Mouse (Mus musculus) CD4-positive naive resting alpha-beta T cell, adult 57 days (primary cell): ENCODE data around the gene Hook2. TPM values are rescaled to one million over a fixed set of nuclear protein-coding genes. Genes with fewer than 3 reads are reported as not detected.

Experiments
- total RNA-seq: library from RNA; stranded (reverse); gene quantifications from one replicate; pipeline ENCODE4 v1.2.4, GENCODE M21; 2023

Hook2 gene
- 3.1 TPM for total RNA-seq

DNA sequence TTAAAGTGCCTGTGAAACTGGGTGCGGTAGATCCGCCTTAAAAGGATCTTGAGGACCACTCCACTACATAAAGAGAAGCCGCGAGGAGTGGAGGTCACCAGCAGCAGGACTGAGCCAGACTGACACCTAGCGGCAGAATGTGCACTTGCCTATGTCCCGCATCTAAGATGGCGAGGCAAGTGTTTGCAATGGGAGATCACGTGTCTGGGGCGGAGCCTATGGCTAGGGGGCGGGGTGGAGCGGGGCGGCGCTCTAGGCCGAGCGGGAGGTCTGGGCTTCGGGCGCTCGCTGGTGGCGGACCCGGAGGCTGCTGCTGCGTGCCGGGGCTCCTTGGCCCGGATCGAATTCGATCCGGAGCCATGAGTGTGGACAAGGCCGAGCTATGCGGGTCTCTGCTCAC, at the start of gene Hook2:
Gene Hook2, plus strand, starts transcription at position 255 of the 400 bp plus-strand sequence.

DNA sequence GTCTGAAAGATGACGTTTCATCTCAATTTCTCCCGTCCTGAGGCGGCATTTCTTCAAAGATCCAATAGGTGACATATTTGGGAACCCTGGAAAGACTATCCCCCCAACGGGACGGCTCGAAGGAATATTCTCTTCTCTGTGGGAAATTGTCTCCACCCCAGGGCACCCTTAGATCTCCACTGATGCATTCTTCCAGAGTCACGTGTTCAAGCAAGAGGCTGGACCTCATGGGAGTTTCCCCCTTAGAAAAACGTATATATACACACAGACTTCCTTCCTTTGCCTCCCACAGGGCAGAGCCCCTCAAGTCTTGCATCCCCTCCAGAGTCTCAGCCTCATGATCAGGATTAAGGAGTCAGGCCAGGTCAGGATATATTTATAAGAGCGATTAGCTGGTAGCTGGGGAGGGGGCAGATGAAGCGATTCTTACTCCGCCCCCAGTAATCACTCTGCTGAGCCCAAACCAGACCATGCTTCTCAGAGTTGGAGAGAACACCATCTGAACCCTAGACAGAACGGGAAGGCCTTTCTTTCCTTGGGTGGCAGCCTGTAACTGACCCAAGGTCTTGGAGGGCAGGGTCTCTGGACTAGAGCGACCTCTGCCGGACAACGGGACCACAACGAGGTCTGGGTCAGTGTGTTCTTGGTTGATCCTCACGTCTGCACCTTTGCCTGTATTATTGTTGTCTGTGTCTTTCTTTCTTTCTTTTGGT, 43.7 kb upstream of the Hook2 start, which contains the start of gene Rtbdn:
Gene Rtbdn, plus strand, starts transcription at position 464 of the 713 bp plus-strand sequence.

GRCm38 (mm10) chr8:84969241-84970134, 20.9 kb upstream of the Hook2 start, which contains the start of the genes Gm49661, Prdx2 and Rnaseh2a:
Gene Gm49661, minus strand, starts transcription at chr8:84969433.
Gene Prdx2, plus strand, starts transcription at chr8:84969587.
Gene Rnaseh2a, minus strand, starts transcription at chr8:84969767.

GRCm38 (mm10) chr8:84978248-84978940, 12.0 kb upstream of the Hook2 start, which contains the start of gene Junb:
Gene Junb, minus strand, starts transcription at chr8:84978718.

GRCm38 (mm10) chr8:85014431-85014830, 24.0 kb downstream of the Hook2 start, which contains the start of gene Best2:
Gene Best2, minus strand, starts transcription at chr8:85014531.

GRCm38 (mm10) chr8:85025098-85025932, 34.9 kb downstream of the Hook2 start, which contains the start of gene Asna1:
Gene Asna1, minus strand, starts transcription at chr8:85025281.

DNA sequence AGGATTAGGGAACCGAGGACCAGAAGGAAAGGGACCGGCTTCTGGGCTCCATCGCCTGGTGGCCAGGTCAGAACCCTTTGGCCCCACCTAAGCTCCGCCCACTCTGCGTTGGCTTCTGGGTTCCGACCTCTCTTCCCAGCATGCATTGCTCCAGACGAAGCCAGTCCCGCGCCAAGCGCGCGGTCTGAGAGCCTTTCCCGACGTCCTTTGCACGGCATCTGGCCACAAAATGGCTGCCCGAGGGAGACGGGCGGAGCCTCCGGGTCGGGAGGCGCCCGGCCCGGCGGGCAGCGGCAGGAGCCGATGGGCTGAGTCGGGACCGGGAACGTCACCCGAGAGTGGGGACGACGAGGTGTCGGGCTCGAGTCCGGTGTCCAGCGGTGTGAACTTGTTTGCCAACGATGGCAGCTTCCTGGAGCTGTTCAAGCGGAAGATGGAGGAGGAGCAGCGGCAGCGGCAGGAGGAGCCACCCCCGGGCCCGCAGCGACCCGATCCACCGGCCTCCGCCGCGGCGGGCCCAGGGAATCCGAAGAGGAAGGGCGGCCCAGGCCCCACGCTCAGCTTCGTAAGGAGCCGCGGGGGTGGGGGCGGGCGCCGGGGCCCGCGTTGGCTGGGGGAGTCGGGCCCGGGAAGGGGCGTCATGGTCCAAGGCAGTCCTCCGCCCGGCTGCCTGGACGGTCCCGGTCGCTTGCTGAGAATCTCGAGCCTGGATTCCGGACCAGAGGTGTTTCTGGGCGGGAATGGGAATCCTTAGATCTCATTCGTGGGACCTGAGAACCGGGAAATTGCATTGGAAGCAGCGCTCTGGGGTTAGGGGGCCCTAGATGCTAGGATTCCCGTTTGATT, 36.5 kb downstream of the Hook2 start, which contains the start of gene Trir:
Gene Trir, plus strand, starts transcription at position 154 of the 846 bp plus-strand sequence.

GRCm38 (mm10) chr8:85036718-85037365, 46.4 kb downstream of the Hook2 start, which contains the start of gene Tnpo2:
Gene Tnpo2, plus strand, starts transcription at chr8:85036915.

Other genes with a start within 250 kb of the Hook2 start
- gene Nfix, start 190.3 kb upstream of the Hook2 start, total RNA-seq: 11.4 TPM
- gene Dand5, start 167.8 kb upstream of the Hook2 start, total RNA-seq: 4.1 TPM
- gene Gadd45gip1, start 159.1 kb upstream of the Hook2 start, total RNA-seq: 16.4 TPM
- 61.8 TPM for gene Rad23a, start 149.9 kb upstream of the Hook2 start, total RNA-seq
- 437 TPM for gene Calr, start 143.7 kb upstream of the Hook2 start, total RNA-seq
- gene Farsa, start 133.6 kb upstream of the Hook2 start, total RNA-seq: 69.8 TPM
- 5.5 TPM for gene Syce2, start 118.5 kb upstream of the Hook2 start, total RNA-seq
- 23.6 TPM for gene Gcdh, start 96.7 kb upstream of the Hook2 start, total RNA-seq
- gene Klf1, start 88.7 kb upstream of the Hook2 start, total RNA-seq: not detected
- 13.4 TPM for gene Dnase2a, start 82.0 kb upstream of the Hook2 start, total RNA-seq
- 0.41 TPM for gene Mast1, start 53.2 kb upstream of the Hook2 start, total RNA-seq
- not detected for gene Rtbdn, start 43.6 kb upstream of the Hook2 start, total RNA-seq
- gene Gm49661, start 21.2 kb upstream of the Hook2 start, total RNA-seq: not detected
- gene Prdx2, start 21.0 kb upstream of the Hook2 start, total RNA-seq: 60.2 TPM
- gene Rnaseh2a, start 20.8 kb upstream of the Hook2 start, total RNA-seq: 43.4 TPM
- 1,875 TPM for gene Junb, start 11.9 kb upstream of the Hook2 start, total RNA-seq
- gene Best2, start 23.9 kb downstream of the Hook2 start, total RNA-seq: not detected
- 56.3 TPM for gene Asna1, start 34.7 kb downstream of the Hook2 start, total RNA-seq
- 195 TPM for gene Trir, start 36.2 kb downstream of the Hook2 start, total RNA-seq
- gene Tnpo2, start 46.3 kb downstream of the Hook2 start, total RNA-seq: 70.3 TPM
- gene Fbxw9, start 69.5 kb downstream of the Hook2 start, total RNA-seq: 6.9 TPM
- gene Gm5741, start 77.4 kb downstream of the Hook2 start, total RNA-seq: not detected
- gene Dhps, start 81.2 kb downstream of the Hook2 start, total RNA-seq: 92.1 TPM
- gene Wdr83os, start 90.1 kb downstream of the Hook2 start, total RNA-seq: 63.3 TPM
- gene Wdr83, start 90.7 kb downstream of the Hook2 start, total RNA-seq: 15.2 TPM
- gene Man2b1, start 92.7 kb downstream of the Hook2 start, total RNA-seq: 114 TPM
- gene Zfp791, start 132.5 kb downstream of the Hook2 start, total RNA-seq: 0.35 TPM
- not detected for gene Cks1brt, start 161.3 kb downstream of the Hook2 start, total RNA-seq
- gene Olfr371, start 235.4 kb downstream of the Hook2 start, total RNA-seq: not detected